9 mouse cellular contexts compared by ENCODE assay signal in the genomic region with DNA sequence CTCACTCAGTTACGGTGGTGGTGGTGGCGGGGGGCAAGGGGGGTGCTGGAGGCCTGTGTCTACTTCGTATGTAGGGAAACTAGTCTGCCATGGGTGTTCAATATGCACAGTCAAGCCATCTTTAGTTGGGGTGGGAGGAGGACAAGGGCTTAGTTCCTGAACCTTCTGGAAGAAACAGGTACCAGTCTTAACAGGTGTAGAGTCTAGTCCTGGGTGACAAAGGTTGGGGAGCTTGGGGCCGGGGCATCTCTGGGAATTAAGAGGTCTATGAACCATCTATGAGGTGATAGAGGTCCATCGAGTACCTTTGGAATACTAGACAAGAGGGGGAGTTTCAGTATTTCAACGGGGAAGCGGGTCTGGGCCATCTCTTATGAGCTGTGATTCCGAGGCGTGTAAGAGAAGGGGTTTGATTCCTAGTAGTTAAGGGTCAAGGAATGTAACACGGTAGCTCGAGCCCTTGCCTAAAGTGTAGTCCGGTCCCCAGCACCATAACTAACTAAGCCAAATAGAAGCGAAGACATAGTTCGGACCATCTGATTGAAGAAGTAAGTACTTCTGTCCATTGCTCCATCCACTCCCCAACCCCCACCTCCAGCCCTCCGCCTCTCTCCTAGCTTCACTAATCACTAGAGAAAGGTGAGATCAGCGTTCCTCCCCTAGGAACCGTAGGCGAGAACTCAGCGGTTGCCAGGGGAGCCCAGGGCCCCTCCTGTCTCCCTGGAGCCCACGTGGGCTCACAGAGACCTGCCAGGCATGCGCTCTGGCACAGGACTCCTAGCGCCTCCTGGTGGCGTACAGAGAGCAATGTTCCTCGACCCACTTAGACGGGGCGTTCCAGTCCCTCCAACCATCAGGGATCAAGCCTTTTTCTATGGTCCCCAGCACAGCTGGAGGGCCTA. TPM values are rescaled to one million over a fixed set of nuclear protein-coding genes. Genes with fewer than 3 reads are reported as not detected.
A peak's percentile ranks its signal among the peaks of the same experiment; 100 is the strongest.
DNase-seq lines count a peak whose midpoint lies in the region; ATAC-seq and TF ChIP-seq lines count a peak whose summit lies in the region.
"Had no signal": no experiment of that assay in that cellular context is flagged by ENCODE, and none has a peak within 500 bp of the region (broad histone marks: within the 10 kb centered on the region; RNA-seq: fewer than 3 reads in every experiment).

No protein-coding gene starts in this region.

- TF ChIP-seq POLR2A in olfactory bulb, adult 2 months (IDR thresholded peaks at IDR 0.05; ENCODE audit: insufficient read depth, low read depth, low read length): peak; percentile 16; the same call in 1 of the 2 replicates

- H3K9ac ChIP-seq in heart, postnatal 0 days (replicated peaks; ENCODE audit: low read depth, low read length): no peak overlapping the region
- H3K9ac ChIP-seq in lung, embryonic 14.5 days: no peak overlapping the region

- no peak overlapping the region for H3K4me3 ChIP-seq in heart, postnatal 0 days (ENCODE audit: low read depth, low read length)
- no peak overlapping the region; the same call in 1 of the 2 replicates for H3K4me3 ChIP-seq in lung, embryonic 14.5 days (ENCODE audit: low read depth, low read length)
- H3K4me3 ChIP-seq in olfactory bulb, adult 2 months (ENCODE audit: insufficient read depth, low read depth, low read length): peak overlapping the region; percentile 90

- ATAC-seq in heart, postnatal 0 days (ENCODE audit: insufficient read depth, low read depth): peak; percentile 67; the same call in 1 of the 2 replicates
- ATAC-seq in lung, embryonic 14.5 days (ENCODE audit: insufficient read depth): peak; percentile 79

- TF ChIP-seq EP300 in heart, postnatal 0 days (IDR thresholded peaks at IDR 0.05; ENCODE audit: low read depth): no peak

- H3K36me3 ChIP-seq in heart, postnatal 0 days (replicated peaks; ENCODE audit: control insufficient read depth, insufficient read depth, low read length): no peaks in the 10 kb centered on the region
- no peaks in the 10 kb centered on the region for H3K36me3 ChIP-seq in lung, embryonic 14.5 days (ENCODE audit: insufficient read depth)

- peak; percentile 57 for TF ChIP-seq CTCF in heart, postnatal 0 days (IDR thresholded peaks at IDR 0.05; ENCODE audit: low read depth)
- peak; percentile 80 for TF ChIP-seq CTCF in lung, embryonic 14.5 days (IDR thresholded peaks at IDR 0.05; ENCODE audit: low read depth)
- TF ChIP-seq CTCF in olfactory bulb, adult 2 months (IDR thresholded peaks at IDR 0.05; ENCODE audit: insufficient read depth, low read depth, low read length): peak; percentile 84

- WGBS in heart, postnatal 0 days: 15% methylated on average over 26 of the region's 26 CpGs
- 15% methylated on average over 26 of the region's 26 CpGs for WGBS in lung, embryonic 14.5 days
- WGBS in olfactory bulb, adult 2 months: 20% methylated on average over 26 of the region's 26 CpGs

- H3K27me3 ChIP-seq in heart, postnatal 0 days (ENCODE audit: control insufficient read depth, insufficient read depth, low read length): peaks cover 84% of the 10 kb centered on the region
- peaks cover 58% of the 10 kb centered on the region for H3K27me3 ChIP-seq in lung, embryonic 14.5 days (ENCODE audit: insufficient read depth, low read length)

- H3K4me1 ChIP-seq in heart, postnatal 0 days (ENCODE audit: control insufficient read depth, insufficient read depth): 0 out of 2 replicates have a peak, but pooled peaks cover 7% of the 10 kb centered on the region
- no peaks in the 10 kb centered on the region for H3K4me1 ChIP-seq in lung, embryonic 14.5 days (ENCODE audit: insufficient read depth)
- peaks cover 9% of the 10 kb centered on the region for H3K4me1 ChIP-seq in olfactory bulb, adult 2 months (ENCODE audit: control insufficient read depth, insufficient read depth, low read length)

- no peak overlapping the region for H3K4me2 ChIP-seq in heart, postnatal 0 days (ENCODE audit: low read depth, low read length)
- H3K4me2 ChIP-seq in lung, embryonic 14.5 days: peak overlapping the region; percentile 79; the same call in 1 of the 2 replicates

- H3K9me3 ChIP-seq in heart, postnatal 0 days (replicated peaks; ENCODE audit: control insufficient read depth, low read length): no peaks in the 10 kb centered on the region
- H3K9me3 ChIP-seq in lung, embryonic 14.5 days (ENCODE audit: low read depth, low read length): no peaks in the 10 kb centered on the region

- no peak overlapping the region for H3K27ac ChIP-seq in heart, postnatal 0 days (ENCODE audit: low read depth)
- H3K27ac ChIP-seq in lung, embryonic 14.5 days (ENCODE audit: low read depth): no peak overlapping the region
- H3K27ac ChIP-seq in olfactory bulb, adult 2 months (ENCODE audit: insufficient read depth, low read depth, low read length): peak overlapping the region; percentile 63; the same call in 1 of the 2 replicates

- DNase-seq in A20 (ENCODE audit: low read depth, low spot score): peak; percentile 81
- peak; percentile 97 for DNase-seq in ES-CJ7 (ENCODE audit: low read depth, low spot score)
- peak; percentile 79 for DNase-seq in embryo, embryonic 10 days (ENCODE audit: low spot score)
- peak; percentile 32 for DNase-seq in heart, postnatal 0 days (ENCODE audit: low spot score)
- DNase-seq in layer of hippocampus, adult 18-20 months (ENCODE audit: low spot score in 2 of 2): peak; percentile 72
- DNase-seq in lung, embryonic 14.5 days: peak; percentile 81
- DNase-seq in urinary bladder, postnatal 10 days (ENCODE audit: low spot score): no peak

RNA-seq across cellular contexts. Expression of gene Gm20479, which starts 40.1 kb away (rescaled TPM):
- total RNA-seq in heart, postnatal 0 days (2014; rRNA removed; ENCODE audit: low replicate concordance): 2.0 TPM in 1 of 2 replicates, not detected in the other
- 0.46 TPM in 1 of 2 replicates, not detected in the other for polyA plus RNA-seq in heart, postnatal 0 days (2015; fragmentation: Nextera tagmentation; extraction: Ambion mirVana)
- total RNA-seq in layer of hippocampus, adult 18-20 months (2021): not detected
- polyA plus RNA-seq in lung, embryonic 14.5 days (2014; fragmentation: Nextera tagmentation; extraction: Ambion mirVana): 0.73 and 1.6 TPM in 2 replicates
- polyA plus RNA-seq in olfactory bulb, adult 2 months (2012; ENCODE audit: insufficient read depth, insufficient read length, low replicate concordance, missing spikeins): not detected in 2 replicates
- total RNA-seq: heart, postnatal 36 days had no signal

RNA-seq across cellular contexts. Expression of gene Shkbp1, which starts 41.5 kb away (rescaled TPM):
- 16.7 and 21.0 TPM in 2 replicates for total RNA-seq in heart, postnatal 0 days (2014; rRNA removed; ENCODE audit: low replicate concordance)
- polyA plus RNA-seq in heart, postnatal 0 days (2015; fragmentation: Nextera tagmentation; extraction: Ambion mirVana): 14.2 and 18.3 TPM in 2 replicates
- 10 to 100 TPM; 25.8 to 28.2 TPM for total RNA-seq in layer of hippocampus, adult 18-20 months (2021)
- polyA plus RNA-seq in lung, embryonic 14.5 days (2014; fragmentation: Nextera tagmentation; extraction: Ambion mirVana): 45.1 and 53.5 TPM in 2 replicates
- polyA plus RNA-seq in olfactory bulb, adult 2 months (2012; ENCODE audit: insufficient read depth, insufficient read length, low replicate concordance, missing spikeins): not detected in 2 replicates

RNA-seq across cellular contexts. Expression of gene Sptbn4, which starts 50.2 kb away (rescaled TPM):
- 0.12 TPM in 1 of 2 replicates, not detected in the other for total RNA-seq in heart, postnatal 0 days (2014; rRNA removed; ENCODE audit: low replicate concordance)
- polyA plus RNA-seq in heart, postnatal 0 days (2015; fragmentation: Nextera tagmentation; extraction: Ambion mirVana): 0.05 and 0.07 TPM in 2 replicates
- total RNA-seq in layer of hippocampus, adult 18-20 months (2021): 100 to 1,000 TPM; 130 to 133 TPM
- 0.31 and 0.51 TPM in 2 replicates for polyA plus RNA-seq in lung, embryonic 14.5 days (2014; fragmentation: Nextera tagmentation; extraction: Ambion mirVana)
- polyA plus RNA-seq in olfactory bulb, adult 2 months (2012; ENCODE audit: insufficient read depth, insufficient read length, low replicate concordance, missing spikeins): not detected in 2 replicates

RNA-seq across cellular contexts. Expression of gene Blvrb, which starts 50.5 kb away (rescaled TPM):
- total RNA-seq in heart, postnatal 0 days (2014; rRNA removed; ENCODE audit: low replicate concordance): 36.4 and 59.7 TPM in 2 replicates
- 33.3 and 34.4 TPM in 2 replicates for polyA plus RNA-seq in heart, postnatal 0 days (2015; fragmentation: Nextera tagmentation; extraction: Ambion mirVana)
- 10 to 100 TPM; 18.5 to 20.1 TPM for total RNA-seq in layer of hippocampus, adult 18-20 months (2021)
- polyA plus RNA-seq in lung, embryonic 14.5 days (2014; fragmentation: Nextera tagmentation; extraction: Ambion mirVana): 54.5 and 56.0 TPM in 2 replicates
- not detected in 2 replicates for polyA plus RNA-seq in olfactory bulb, adult 2 months (2012; ENCODE audit: insufficient read depth, insufficient read length, low replicate concordance, missing spikeins)

RNA-seq across cellular contexts. Expression of gene Ltbp4, which starts 59.8 kb away (rescaled TPM):
- 150 TPM in 2 replicates for total RNA-seq in heart, postnatal 0 days (2014; rRNA removed; ENCODE audit: low replicate concordance)
- 56.9 and 61.7 TPM in 2 replicates for polyA plus RNA-seq in heart, postnatal 0 days (2015; fragmentation: Nextera tagmentation; extraction: Ambion mirVana)
- 10 to 100 TPM; 43.9 to 47.5 TPM for total RNA-seq in layer of hippocampus, adult 18-20 months (2021)
- 73.5 and 86.0 TPM in 2 replicates for polyA plus RNA-seq in lung, embryonic 14.5 days (2014; fragmentation: Nextera tagmentation; extraction: Ambion mirVana)
- not detected in 2 replicates for polyA plus RNA-seq in olfactory bulb, adult 2 months (2012; ENCODE audit: insufficient read depth, insufficient read length, low replicate concordance, missing spikeins)

Comparison
In these comparisons a context has a peak if more than half of its experiments do, and no peak if none do; other contexts are left out.
1. RNA of gene Shkbp1, which starts 41.5 kb away (polyA plus RNA-seq): 45.1 to 53.5 TPM in lung, embryonic 14.5 days and 14.2 to 18.3 TPM in heart, postnatal 0 days; not detected in olfactory bulb, adult 2 months; every median in the first group is over 10 times any median in the second.
2. Peak in every context shown above with its lines, with median percentiles within 50 percentile points of each other: CTCF ChIP-seq.